Mouse (Mus musculus) layer of hippocampus, adult 9-10 months (tissue): Measurements from ENCODE around the gene BC048403.
"Not testable (repeated sequence)": the region's sequence is repeated elsewhere in the genome, so short reads cannot be mapped to it uniquely, and the experiment has no call there.

ENCODE experiments used
- DNase-seq: peaks from one replicate; pipeline ENCODE4 v3.0.0; 2022; ENCODE audit warnings: low spot score

The BC048403 gene

DNA sequence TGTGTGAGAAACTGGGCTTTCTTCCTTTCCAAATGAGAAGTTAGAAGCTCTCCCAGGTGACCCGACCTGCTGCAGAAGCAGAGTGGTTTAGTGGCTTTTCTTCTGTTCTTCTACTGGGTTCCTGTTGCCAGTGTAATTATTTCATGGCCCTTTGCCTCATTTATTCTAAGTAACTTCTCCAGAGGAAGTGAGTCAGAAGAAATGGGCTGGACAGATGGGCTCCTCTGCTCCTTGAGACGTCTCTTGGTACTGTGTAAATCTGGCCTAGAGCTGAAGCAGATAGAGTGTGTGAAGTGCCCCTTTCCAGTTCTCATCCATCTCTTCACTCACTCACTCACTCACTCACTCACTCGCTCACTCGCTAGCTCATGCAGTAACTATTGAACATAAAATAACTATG, 16.9 kb downstream of the BC048403 start:
- DNase-seq, result no peak

DNA sequence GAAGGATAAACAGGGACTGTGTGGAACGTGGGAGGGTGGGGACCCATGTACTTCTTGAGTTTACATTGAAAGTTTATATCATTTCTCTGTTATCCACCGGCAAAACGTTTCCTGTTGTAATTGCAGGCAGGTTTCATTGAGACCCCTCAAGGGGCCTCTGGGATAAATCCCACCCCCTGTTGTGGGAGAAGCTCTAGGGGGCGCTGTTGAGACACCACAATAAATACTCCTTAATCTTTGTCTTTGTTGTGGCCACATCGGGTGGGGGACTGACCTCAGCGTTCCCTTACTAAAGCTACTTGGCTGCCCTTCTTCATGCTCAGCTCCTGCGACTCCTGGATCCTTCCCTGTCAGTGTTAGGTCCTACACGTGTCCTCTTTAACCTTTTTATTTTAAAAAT, 19.4 kb downstream of the BC048403 start:
- no peak for DNase-seq

DNA sequence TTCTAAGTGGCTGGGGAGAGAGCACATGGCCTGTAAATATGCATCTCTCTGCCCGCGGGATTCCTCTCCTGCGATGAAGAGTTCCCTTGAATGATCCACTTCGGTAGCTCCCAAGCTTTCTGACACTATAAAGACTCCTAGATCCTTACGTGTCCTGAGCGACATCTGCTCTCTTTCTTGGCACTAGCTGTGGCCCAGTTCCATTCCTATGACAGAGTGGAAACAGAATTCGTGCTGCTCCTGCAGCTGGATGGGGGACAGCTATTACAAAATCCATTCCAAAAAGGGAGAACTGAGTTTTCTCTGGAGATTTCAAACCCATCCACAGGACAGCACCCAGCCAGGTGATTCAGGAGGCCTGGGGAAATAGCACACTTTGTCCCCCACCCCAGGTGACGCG, 22.4 kb downstream of the BC048403 start:
- no peak for DNase-seq

DNA sequence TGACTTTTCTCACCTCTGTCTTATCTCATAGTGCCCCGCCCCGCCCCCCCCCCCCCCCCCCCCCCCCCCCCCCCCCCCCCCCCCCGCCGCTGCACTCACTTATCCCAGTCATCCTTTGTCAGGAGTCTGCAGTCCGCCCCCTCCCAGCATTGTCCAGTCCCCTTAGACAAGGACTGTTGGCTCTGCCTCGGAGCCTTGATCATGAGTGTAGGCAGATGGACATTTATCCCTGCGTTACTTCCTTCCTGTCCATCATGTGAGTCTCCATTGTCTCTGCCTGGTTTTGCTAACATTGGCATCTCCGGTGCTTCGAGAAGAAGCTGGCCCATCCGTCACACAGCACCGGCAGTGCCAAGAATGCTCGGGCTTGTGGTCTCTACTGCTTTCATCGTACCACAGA, 23.5 kb downstream of the BC048403 start:
- DNase-seq, result no peak

DNA sequence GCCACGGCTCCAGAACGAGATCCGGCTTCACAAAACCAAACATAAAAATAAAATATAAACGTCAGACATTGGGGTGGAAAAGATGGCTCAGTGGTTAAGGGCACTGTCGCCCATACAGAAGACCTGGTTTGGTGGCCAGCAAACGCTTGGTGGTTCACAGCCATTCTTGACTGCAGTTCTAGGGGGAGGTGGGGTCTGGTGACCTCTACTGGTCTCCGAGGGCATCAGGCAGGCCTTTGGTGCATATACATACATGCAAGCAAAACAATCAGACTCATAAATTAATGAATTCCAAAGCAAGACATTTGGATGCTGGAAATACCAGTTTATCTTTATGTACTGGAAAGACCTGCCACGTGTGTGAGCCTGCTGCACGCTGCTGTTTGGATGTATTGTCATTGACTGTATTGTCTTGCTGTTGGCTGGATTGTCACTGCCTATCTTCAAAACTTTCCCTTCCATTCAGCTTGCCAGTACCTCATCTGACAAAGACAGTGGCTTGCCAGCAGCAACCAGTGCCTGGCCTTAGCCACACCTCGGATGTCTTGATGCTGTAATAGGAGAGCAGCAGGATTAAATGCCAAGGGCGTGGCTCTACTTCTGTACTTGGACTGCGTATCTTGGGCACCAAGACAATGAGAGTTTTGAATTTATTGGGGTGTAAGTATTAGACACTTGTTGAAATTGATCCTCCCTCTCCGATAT, 24.9 kb downstream of the BC048403 start:
- no peak for DNase-seq

DNA sequence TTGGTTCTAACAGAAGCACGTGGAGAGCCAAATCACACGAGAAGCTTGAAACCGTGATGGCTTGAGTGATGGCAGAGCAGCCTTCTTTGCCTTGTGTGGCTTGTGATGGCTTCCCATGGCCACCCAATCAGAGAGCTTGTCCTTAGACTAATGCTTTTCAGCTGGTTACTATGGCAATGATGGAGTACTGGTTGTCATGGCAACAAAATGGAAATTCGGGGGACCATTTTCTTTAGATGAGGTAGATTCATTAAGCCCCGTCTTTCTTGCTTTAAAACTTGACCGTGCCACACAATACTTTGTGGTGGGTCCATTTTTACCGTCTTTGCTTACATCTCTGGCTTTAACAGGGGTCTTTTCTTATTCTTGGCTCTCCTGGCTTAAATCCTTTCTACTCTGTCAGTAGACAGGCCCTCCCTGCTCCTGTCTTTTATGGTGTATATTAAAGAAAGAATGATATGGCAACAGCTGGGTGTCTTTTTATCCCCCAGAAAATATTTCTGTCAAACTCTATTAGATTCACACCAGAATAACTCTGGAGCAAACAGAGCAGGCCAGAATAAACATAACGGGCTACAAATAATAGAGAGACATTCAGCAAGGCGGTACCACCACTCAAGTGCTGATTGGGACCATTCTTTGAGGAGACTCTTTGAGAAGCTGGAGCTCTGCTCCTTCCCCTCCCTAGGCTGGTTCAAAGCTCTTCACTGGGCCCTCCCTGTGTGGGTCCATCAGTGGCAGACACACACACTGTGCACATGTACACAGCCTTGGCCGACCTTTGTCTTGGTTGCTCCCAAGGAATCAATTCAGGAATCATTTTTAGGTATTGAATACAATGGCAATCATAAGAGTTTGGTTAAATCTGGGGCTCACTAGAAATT, 25.7 kb downstream of the BC048403 start:
- no peak for DNase-seq

DNA sequence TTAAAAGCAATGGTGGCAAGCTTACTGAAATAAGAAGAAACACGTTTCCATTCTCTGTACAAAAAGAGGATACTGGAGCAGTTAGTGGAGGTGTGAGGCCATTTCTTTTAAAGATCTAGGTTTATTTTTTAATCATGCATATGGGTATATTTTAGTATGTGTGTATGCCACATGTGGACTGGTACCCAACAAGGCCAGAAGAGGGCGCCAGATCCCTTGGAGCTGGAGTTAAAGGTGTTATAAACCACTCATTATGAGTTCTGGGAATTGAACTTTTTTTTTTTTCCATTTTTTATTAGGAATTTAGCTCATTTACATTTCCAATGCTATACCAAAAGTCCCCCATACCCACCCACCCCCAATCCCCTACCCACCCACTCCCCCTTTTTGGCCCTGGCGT, 27.6 kb downstream of the BC048403 start:
- not testable (repeated sequence) for DNase-seq

DNA sequence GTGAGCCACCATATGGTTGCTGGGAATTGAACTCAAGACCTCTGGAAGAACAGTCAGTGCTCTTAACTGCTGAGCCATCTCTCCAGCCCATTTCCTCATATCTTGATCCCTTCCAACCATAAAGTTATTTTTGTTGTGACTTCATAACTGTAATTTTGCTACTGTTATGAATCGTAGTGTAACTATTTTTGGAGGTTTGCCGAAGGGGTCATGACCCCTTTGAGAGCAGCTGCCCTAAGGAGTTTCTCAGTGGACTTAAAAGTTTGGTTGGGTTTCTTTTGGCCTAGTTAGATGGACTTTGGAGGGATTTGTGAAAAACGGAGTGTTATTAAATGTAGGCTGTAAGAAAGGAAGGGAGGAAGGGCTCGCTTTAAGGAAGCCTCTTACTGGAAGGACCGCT, 30.0 kb downstream of the BC048403 start:
- no peak for DNase-seq

DNA sequence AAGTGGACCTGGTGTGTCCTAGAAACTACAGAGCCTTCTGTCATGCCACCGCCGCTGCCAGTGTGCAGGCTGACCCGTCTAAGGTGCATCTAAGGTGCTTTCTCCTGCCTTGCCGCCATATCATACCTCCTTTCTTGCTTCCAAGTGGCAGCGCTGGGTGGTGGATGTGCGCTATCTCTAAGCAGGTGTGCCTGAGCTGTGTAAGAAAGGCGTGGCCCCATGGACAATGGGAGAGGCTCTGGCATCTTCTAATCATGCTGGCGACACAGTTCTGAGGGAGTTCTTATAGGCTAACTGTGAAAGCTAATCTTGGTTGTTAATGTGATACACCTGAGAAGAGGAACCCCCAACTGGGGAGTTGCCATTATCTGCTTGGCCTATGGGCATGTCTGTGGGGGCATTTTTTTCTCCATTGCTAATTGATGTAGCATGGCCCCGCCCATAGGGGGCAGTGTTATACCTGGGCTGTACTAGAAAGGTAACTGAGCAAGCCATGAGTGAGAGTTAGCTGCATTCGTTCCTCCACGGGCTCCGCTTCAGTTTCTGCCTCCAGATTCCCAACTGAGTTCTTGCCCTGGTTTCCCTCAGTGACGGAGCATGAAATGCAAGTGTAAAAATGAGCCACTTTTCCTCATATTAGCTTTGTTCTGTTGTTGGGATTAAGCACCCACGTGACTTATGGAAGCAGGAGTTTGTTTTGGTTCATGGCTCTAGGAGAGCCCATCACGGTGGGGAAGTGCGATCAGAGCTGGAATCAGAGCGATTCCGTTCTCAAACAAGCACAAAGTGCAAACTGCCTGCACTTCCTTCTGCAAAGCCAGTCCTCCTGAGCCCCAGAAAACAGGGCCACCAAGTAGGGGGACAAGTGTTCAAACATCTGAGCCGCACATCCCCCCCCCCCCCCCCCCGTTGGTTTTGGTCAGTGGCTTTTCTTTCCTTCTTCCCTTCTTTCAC, 31.2 kb downstream of the BC048403 start:
- no peak for DNase-seq

DNA sequence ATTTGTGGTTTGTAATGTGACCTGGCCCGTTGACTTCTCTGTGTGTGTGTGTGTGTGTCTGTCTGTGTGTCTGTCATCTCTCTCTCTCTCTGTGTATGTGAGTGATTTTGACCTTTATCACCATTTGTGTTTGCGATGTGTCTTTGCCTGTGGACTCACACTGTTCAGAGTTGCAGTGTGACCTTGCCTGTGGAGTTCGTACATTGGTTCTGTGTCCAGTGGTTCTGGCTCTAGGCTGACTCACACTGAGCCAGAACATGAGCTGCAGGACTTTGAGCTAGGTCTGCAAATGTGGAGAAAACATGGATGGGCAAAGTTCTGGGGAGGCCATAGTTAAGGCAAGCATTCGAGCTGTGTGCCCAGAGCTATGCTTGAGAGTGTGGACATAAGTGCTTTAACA, 34.1 kb downstream of the BC048403 start:
- no peak for DNase-seq

DNA sequence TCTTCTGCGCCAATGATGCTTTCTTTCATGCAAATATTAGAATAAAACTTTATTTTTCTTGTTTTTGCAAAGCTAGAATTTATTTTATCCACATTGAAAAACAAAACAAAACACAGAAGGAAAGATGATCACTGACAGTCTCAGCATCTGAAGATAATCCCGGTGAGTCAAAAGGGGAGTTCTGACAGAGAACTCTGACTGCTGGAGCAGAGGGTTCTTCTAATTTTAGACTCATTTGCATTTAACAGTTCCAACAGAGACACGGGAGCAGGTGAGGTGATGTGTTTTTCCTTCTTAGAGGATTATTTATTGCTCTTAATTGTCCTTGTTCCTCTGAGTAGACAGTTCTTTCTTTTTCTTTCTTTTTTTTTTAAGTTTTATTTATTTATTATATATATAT, 36.3 kb downstream of the BC048403 start:
- no peak for DNase-seq

DNA sequence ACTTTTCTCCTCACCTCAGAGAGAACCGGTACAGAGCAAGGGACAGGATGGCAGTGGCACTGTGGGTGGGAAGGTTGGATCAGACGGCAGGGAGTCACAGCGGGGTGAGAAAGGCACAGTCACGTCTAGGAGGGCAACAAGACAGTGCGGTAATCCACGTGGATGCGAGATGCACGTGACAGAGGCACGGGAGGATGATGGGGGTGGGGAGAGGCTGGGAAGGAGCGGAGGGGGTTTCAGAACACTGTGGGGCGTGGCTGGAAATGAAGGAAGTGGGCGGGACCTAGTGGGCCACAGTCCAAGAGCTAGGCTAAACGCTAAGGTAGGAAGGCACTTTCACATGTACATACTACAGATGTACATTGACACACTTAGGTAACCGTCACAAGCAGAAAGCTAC, 41.4 kb downstream of the BC048403 start:
- no peak for DNase-seq

DNA sequence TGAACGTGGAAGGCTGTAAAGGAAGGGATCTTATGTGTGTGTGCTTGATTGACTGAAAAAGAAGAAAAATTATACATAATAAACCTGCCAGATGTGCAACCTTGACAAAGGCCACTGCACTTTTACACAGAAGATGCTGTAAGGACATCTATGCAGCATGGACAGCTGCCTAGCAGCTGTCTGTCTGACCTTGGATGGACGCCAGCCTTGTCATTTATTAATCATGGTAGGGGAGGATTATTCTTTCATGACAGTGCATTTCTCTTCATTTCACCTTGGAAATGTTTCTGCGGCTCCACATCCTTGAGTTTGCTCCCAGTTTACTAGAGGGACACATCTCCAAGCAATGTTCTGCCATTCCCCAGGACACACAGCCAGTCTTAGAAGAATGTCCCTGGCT, 48.8 kb downstream of the BC048403 start:
- no peak for DNase-seq

DNA sequence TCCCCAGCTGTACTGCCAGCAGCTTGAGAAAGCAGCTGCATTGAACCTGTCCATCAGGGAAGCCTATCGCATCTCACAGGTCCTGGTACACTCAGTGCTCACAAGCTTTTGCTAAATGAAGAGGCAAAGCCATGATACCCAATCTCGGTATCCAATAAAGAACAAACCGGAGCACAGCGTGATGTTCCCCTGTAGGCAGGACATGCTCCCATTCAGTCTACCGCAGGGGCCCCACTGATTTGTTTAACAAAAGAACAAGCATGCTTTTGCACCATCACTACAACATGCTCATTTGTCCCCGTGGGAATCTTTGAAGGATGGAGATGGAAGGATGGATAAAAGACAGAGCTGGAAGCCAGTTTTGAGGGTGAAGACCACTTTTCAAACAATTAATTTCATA, 50.3 kb downstream of the BC048403 start:
- DNase-seq, result no peak

DNA sequence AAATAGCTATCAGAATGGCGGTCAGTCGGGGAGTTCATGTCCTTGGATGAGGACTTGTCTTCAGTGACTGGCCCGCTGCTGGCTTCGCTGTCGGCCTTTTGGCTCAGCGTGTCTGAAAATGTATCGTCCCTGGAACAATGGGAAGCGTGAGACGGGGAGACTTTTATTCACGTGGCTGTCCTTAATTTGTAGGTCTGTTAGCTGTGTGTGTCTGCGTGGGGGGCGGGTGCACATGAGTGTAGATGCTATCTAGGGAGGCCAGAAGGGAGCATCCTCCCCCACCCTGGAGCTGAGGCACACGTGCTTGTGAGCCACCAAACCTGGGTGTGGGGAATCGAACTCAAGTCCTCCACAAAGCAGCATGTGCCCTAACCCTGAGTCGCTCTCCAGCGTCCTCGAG, 52.9 kb downstream of the BC048403 start:
- DNase-seq, result no peak

DNA sequence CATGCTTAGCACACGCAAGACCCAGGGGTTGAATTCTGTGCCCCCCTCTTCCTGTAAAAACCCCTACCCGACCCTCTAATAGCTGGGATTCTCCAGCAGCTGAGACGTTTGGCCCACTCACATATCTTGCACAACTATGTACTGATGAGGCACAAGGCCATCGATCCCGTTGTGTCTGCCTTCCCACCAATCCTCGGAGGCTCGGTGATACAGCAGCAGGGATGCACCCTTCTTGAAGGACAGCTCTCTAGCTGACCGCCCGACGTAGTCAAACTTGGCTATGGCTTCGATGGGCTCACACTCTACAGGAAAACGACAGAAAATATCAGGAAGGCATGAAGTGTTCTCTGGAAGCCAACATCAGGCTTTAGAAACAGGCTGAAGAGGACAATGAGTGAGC, 54.7 kb downstream of the BC048403 start:
- no peak for DNase-seq

DNA sequence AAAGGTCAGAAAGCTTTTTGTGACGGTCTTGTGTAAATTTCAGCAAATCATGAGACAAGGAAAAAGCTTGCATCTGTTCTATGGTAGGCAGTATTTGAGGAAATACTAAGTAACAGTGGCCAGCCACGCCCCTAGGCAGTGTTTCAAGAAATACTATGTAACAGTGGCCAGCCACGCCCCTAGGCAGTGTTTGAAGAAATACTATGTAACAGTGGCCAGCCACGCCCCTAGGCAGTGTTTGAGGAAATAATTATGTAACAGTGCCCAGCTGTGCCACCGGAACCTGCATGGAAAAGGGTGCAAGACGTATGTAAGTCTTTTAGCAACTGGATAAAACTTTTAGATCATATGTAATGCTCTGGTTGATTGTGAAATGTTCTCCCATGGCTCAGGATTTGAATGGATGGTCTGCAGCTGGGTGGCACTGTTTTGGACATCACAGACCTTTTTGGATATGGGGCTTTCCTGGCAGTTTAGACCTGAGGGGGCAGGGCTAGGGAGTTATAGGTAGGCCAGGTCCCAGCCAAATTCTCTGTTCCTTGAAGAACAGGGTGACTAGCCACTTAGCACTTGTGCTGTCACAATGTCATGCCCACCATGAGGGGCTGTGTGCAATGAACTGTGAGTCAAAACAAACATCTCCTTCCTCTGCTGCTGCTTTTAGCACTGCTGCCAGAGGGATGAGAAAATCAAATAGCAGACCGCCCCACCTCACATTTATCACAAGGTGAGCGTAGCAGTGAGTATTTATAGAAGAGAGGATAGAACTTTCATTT, 56.5 kb downstream of the BC048403 start:
- no peak for DNase-seq

DNA sequence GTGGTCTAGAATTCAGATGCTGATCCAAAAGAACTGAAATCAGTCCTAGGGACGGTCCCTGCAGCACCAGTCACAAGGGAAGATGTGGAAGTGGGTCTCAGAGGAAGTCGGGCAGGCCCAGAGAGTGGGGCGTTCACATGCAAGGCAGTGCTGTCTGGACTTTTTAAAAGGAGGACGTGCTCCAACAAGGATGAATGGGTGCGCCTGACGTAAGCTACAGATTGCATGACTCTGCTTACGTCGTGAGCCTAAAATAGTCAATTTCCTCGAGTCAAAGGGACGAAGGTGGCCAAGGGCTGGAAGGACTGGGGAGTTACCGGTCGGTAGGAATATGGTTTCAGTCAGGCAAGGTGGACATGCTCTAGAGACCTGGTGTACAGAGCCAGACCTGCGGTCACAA, 60.3 kb downstream of the BC048403 start:
- no peak for DNase-seq
